Mouse (Mus musculus) B cell, adult 67 days (primary cell): Measurements from ENCODE around the gene Vmn1r63. TPM values are rescaled to one million over a fixed set of nuclear protein-coding genes. Genes with fewer than 3 reads are reported as not detected.

Source experiments
- total RNA-seq, 2 experiments: library from RNA; stranded (reverse); gene quantifications; 4 replicates each; pipeline ENCODE4 v1.2.4; 2023

Gene Vmn1r63
- total RNA-seq: not detected

DNA sequence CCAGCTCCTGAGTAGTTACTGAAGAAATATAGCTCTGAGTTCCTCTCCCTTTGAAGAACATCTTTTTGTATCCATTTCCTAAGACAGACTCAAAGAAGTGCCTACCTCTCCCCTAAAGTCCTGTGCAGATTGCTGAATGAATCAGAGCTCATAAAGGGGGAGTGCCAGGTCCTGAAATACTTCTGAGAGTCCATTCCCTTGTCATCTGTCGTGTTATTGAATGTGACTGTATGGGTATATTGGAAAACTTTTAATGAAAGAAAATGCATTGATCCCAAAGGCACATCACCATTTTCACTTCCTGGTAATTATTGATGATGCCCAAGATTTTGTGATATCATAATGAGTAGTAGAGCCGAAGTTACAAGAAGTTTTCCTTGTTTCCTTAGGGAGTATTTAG, at the start of gene Vmn1r63:
Gene Vmn1r63 (minus strand): TSS at position 101 of the 400 bp plus-strand sequence.

Other genes starting within 250 kb of the Vmn1r63 start
- not detected for gene Vmn1r61, start 192.2 kb downstream of the Vmn1r63 start, total RNA-seq
- gene Vmn1r62, start 131.8 kb downstream of the Vmn1r63 start, total RNA-seq: not detected
- not detected for gene Vmn1r64, start 79.1 kb upstream of the Vmn1r63 start, total RNA-seq
- gene Vmn1r65, start 205.6 kb upstream of the Vmn1r63 start, total RNA-seq: not detected
- gene Nlrp4c, start 239.7 kb upstream of the Vmn1r63 start, total RNA-seq: not detected